ENCODE assay signal across 20 mouse cellular contexts in genomic region chr3:6984918-6985317, GRCm38 (mm10).
DNase-seq lines count a peak whose midpoint lies in the region; ATAC-seq and TF ChIP-seq lines count a peak whose summit lies in the region.
"Had no signal": no experiment of that assay in that cellular context is flagged by ENCODE, and none has a peak within 500 bp of the region (broad histone marks: within the 10 kb centered on the region; RNA-seq: fewer than 3 reads in every experiment).

No protein-coding gene starts in this region.

- no peaks in the 10 kb centered on the region for H3K4me1 ChIP-seq in forebrain, postnatal 0 days (ENCODE audit: insufficient read depth)
- H3K4me1 ChIP-seq in forebrain, embryonic 14.5 days (ENCODE audit: control insufficient read depth, insufficient read depth, low read length) = no peaks in the 10 kb centered on the region
- H3K4me1 ChIP-seq in bone marrow, adult 2 months (ENCODE audit: control insufficient read depth, insufficient read depth, low read length) = no peaks in the 10 kb centered on the region
- H3K4me1 ChIP-seq in embryonic facial prominence, embryonic 12.5 days = no peaks in the 10 kb centered on the region
- H3K4me1 ChIP-seq in intestine, postnatal 0 days (replicated peaks; ENCODE audit: control insufficient read depth, insufficient read depth, low read length) = no peaks in the 10 kb centered on the region
- H3K4me1 ChIP-seq: heart, embryonic 15.5 days had no signal

- no peaks in the 10 kb centered on the region for H3K27me3 ChIP-seq in forebrain, postnatal 0 days (ENCODE audit: insufficient read depth, low read length)
- no peaks in the 10 kb centered on the region for H3K27me3 ChIP-seq in forebrain, embryonic 14.5 days (replicated peaks; ENCODE audit: control insufficient read depth, insufficient read depth, low read length)
- H3K27me3 ChIP-seq in embryonic facial prominence, embryonic 12.5 days = no peaks in the 10 kb centered on the region
- no peaks in the 10 kb centered on the region for H3K27me3 ChIP-seq in intestine, postnatal 0 days (replicated peaks; ENCODE audit: control insufficient read depth, insufficient read depth, low read length)
- H3K27me3 ChIP-seq: heart, embryonic 15.5 days had no signal

- no peak for DNase-seq in forebrain, postnatal 0 days
- no peak for DNase-seq in forebrain, embryonic 14.5 days (ENCODE audit: low spot score)
- DNase-seq in forelimb bud, embryonic 11.5 days (ENCODE audit: low read depth, low spot score) = peak; percentile 1
- DNase-seq: adrenal gland, adult 2 months; adrenal gland, postnatal 25 days; cerebellum, adult 2 months; cerebellum, postnatal 10 days; gastrocnemius, adult 2 months; gastrocnemius, postnatal 25 days; heart, adult 11 months; heart, postnatal 14 days; kidney, adult 8-10 months had no signal

- TF ChIP-seq POLR2A in bone marrow, adult 2 months (IDR thresholded peaks at IDR 0.05; ENCODE audit: borderline replicate concordance, control insufficient read depth, low read depth, low read length) = no peak

- H3K27ac ChIP-seq in forebrain, postnatal 0 days (ENCODE audit: low read depth, low read length) = no peak overlapping the region
- no peak overlapping the region for H3K27ac ChIP-seq in forebrain, embryonic 14.5 days (ENCODE audit: low read depth, low read length)
- no peak overlapping the region for H3K27ac ChIP-seq in bone marrow, adult 2 months (ENCODE audit: control insufficient read depth, insufficient read depth, low read depth, low read length, poor library complexity)
- 0 out of 2 replicates have a peak overlapping the region, but pooled peaks have one; percentile 50 for H3K27ac ChIP-seq in embryonic facial prominence, embryonic 12.5 days
- no peak overlapping the region for H3K27ac ChIP-seq in intestine, postnatal 0 days (ENCODE audit: low read depth, low read length)
- H3K27ac ChIP-seq: gastrocnemius, adult 2 months; heart, embryonic 15.5 days; hindbrain, embryonic 14.5 days had no signal

- TF ChIP-seq CTCF in forebrain, postnatal 0 days (IDR thresholded peaks at IDR 0.05; ENCODE audit: low read depth) = no peak
- peak; percentile 4; the same call in 1 of the 2 replicates for TF ChIP-seq CTCF in bone marrow, adult 2 months (IDR thresholded peaks at IDR 0.05; ENCODE audit: control insufficient read depth, insufficient read depth, low read length)
- TF ChIP-seq CTCF in intestine, postnatal 0 days (IDR thresholded peaks at IDR 0.05; ENCODE audit: low read depth) = no peak

- WGBS in forebrain, postnatal 0 days = 84% methylated on average over 4 of the region's 4 CpGs
- whole genome bisulfite sequencing in forebrain, embryonic 14.5 days = 86% methylated on average over 4 of the region's 4 CpGs
- WGBS in bone marrow, adult 2 months = 73% methylated on average over 4 of the region's 4 CpGs
- WGBS in embryonic facial prominence, embryonic 12.5 days = 51% methylated on average over 4 of the region's 4 CpGs
- 82% methylated on average over 4 of the region's 4 CpGs for WGBS in intestine, postnatal 0 days

- H3K9ac ChIP-seq in forebrain, postnatal 0 days = no peak overlapping the region
- no peak overlapping the region for H3K9ac ChIP-seq in forebrain, embryonic 14.5 days (ENCODE audit: low read length)
- no peak overlapping the region for H3K9ac ChIP-seq in embryonic facial prominence, embryonic 12.5 days
- H3K9ac ChIP-seq in intestine, postnatal 0 days (ENCODE audit: low read depth, low read length) = no peak overlapping the region
- H3K9ac ChIP-seq: heart, embryonic 15.5 days; hindbrain, embryonic 14.5 days had no signal

- peak; percentile 64 for ATAC-seq in forebrain, postnatal 0 days
- no peak for ATAC-seq in forebrain, embryonic 14.5 days
- ATAC-seq in embryonic facial prominence, embryonic 12.5 days (ENCODE audit: insufficient number of reproducible peaks, insufficient read depth, low FRiP score, low TSS enrichment) = no peak
- ATAC-seq in intestine, postnatal 0 days = no peak
- ATAC-seq: forebrain, embryonic 16.5 days; intestine, embryonic 16.5 days had no signal

- H3K9me3 ChIP-seq in forebrain, postnatal 0 days (ENCODE audit: low read length) = no peaks in the 10 kb centered on the region
- no peaks in the 10 kb centered on the region for H3K9me3 ChIP-seq in forebrain, embryonic 14.5 days (replicated peaks; ENCODE audit: control insufficient read depth, low read length)
- H3K9me3 ChIP-seq in embryonic facial prominence, embryonic 12.5 days = no peaks in the 10 kb centered on the region
- H3K9me3 ChIP-seq in intestine, postnatal 0 days (ENCODE audit: control insufficient read depth) = no peaks in the 10 kb centered on the region
- H3K9me3 ChIP-seq: heart, embryonic 15.5 days had no signal

- no peak overlapping the region for H3K4me2 ChIP-seq in forebrain, postnatal 0 days (ENCODE audit: low read depth)
- no peak overlapping the region for H3K4me2 ChIP-seq in forebrain, embryonic 14.5 days (ENCODE audit: low read length)
- H3K4me2 ChIP-seq in embryonic facial prominence, embryonic 12.5 days (replicated peaks) = no peak overlapping the region
- no peak overlapping the region for H3K4me2 ChIP-seq in intestine, postnatal 0 days (replicated peaks; ENCODE audit: low read depth)
- H3K4me2 ChIP-seq: heart, embryonic 11.5 days; heart, embryonic 15.5 days; hindbrain, embryonic 14.5 days had no signal

- no peaks in the 10 kb centered on the region for H3K36me3 ChIP-seq in forebrain, postnatal 0 days (ENCODE audit: insufficient read depth)
- H3K36me3 ChIP-seq in forebrain, embryonic 14.5 days (ENCODE audit: control insufficient read depth, insufficient read depth, low read length) = no peaks in the 10 kb centered on the region
- H3K36me3 ChIP-seq in embryonic facial prominence, embryonic 12.5 days = no peaks in the 10 kb centered on the region
- H3K36me3 ChIP-seq in intestine, postnatal 0 days (ENCODE audit: control insufficient read depth, insufficient read depth) = no peaks in the 10 kb centered on the region
- H3K36me3 ChIP-seq: heart, embryonic 15.5 days had no signal

- no peak overlapping the region for H3K4me3 ChIP-seq in forebrain, postnatal 0 days (ENCODE audit: low read depth, low read length)
- no peak overlapping the region for H3K4me3 ChIP-seq in forebrain, embryonic 14.5 days (ENCODE audit: low read depth, low read length)
- no peak overlapping the region for H3K4me3 ChIP-seq in bone marrow, adult 2 months (replicated peaks; ENCODE audit: control insufficient read depth, low read depth, low read length)
- H3K4me3 ChIP-seq in embryonic facial prominence, embryonic 12.5 days = no peak overlapping the region
- no peak overlapping the region for H3K4me3 ChIP-seq in intestine, postnatal 0 days (ENCODE audit: low read depth, low read length)
- H3K4me3 ChIP-seq: gastrocnemius, adult 2 months; heart, embryonic 15.5 days had no signal
